Mouse (Mus musculus): Measurements from ENCODE around the gene Smyd4.

DNA sequence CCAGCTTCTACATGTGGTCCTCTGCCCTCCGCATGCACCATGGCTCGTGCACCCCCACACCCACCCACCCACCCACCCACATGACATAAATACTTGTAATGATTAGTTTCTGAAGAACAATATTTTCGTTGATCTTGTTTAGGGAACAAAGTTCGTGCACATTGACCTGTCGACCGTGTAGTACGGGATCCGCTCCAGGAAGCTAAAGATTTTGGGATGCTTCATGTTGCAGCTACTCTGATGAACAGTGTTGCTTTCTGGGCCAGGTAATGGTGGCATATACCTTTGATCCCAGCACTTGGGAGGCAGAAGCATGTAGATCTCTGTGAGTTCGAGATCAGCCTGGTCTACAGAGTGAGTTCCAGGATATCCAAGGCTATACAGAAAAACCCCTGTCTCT, 75.8 kb downstream of the Smyd4 start:
- TF ChIP-seq EP300 (IDR thresholded peaks at IDR 0.05; ENCODE audit: low read depth) (no peak), CTCF (IDR thresholded peaks at IDR 0.05; ENCODE audit: low read depth) (no peak)
